Mouse (Mus musculus) heart, postnatal 10 days (tissue): ENCODE data around the gene Exosc3. TPM values are rescaled to one million over a fixed set of nuclear protein-coding genes. Genes with fewer than 3 reads are reported as not detected.

Source experiments
- DNase-seq, 2 experiments: peaks; one replicate each; pipeline ENCODE4 v3.0.0; 2021
- intact Hi-C: fragments of 180-260 bp; cut with DNase I; formaldehyde crosslinking; loops from one replicate; pipeline ENCODE4 v1.15.1; 2025
- total RNA-seq, 2 experiments: library from RNA; stranded (reverse); gene quantifications; 2 replicates each; pipeline ENCODE4 v1.2.3; 2021

Exosc3 gene
- total RNA-seq, 2 experiments from 2014 or later, result 11.2 to 16.9 TPM

GRCm38 (mm10) chr4:45287906-45288305 lies 54.6 kb downstream of the Exosc3 start:
- DNase-seq, result no peak
- intact Hi-C loops, result loop anchor here (5.0 kb wide), 2 partner anchors 529 to 569 kb away; no protein-coding TSS in a partner anchor

GRCm38 (mm10) chr4:45286318-45286717 lies 56.2 kb downstream of the Exosc3 start:
- intact Hi-C loops, result loop anchor here (5.0 kb wide), 2 partner anchors 531 to 571 kb away; no protein-coding TSS in a partner anchor
- DNase-seq, result peak in 1 of 2 experiments; percentile 21

- intact Hi-C loops, result loop anchor here (1.0 to 5.0 kb wide), 5 partner anchors 117 to 492 kb away; partner anchors contain the start of gene Tomm5
- DNase-seq, result peak; percentile 79 to 85
Measured at GRCm38 (mm10) chr4:45279981-45280548, 62.5 kb downstream of the Exosc3 start.

GRCm38 (mm10) chr4:45279292-45279691 lies 63.2 kb downstream of the Exosc3 start:
- intact Hi-C loops, result no loop called here
- no peak for DNase-seq

- intact Hi-C loops, result no loop called here
- no peak for DNase-seq
Measured at GRCm38 (mm10) chr4:45275770-45276169, 66.8 kb downstream of the Exosc3 start.

GRCm38 (mm10) chr4:45271041-45271452 lies 71.5 kb downstream of the Exosc3 start:
- peak in 1 of 2 experiments; percentile 14 for DNase-seq
- intact Hi-C loops, result no loop called here

- no peak for DNase-seq
- intact Hi-C loops, result no loop called here
Measured at GRCm38 (mm10) chr4:45267883-45268282, 74.6 kb downstream of the Exosc3 start.

Other genes with a start within 250 kb of the Exosc3 start
- 100 to 1,000 TPM; 156 to 172 TPM for gene Tomm5, start 234.6 kb downstream of the Exosc3 start, total RNA-seq
- under 1 TPM; 0.42 to 0.69 TPM for gene Frmpd1, start 157.9 kb downstream of the Exosc3 start, total RNA-seq
- gene Trmt10b, start 45.6 kb downstream of the Exosc3 start, total RNA-seq, result 1 to 10 TPM; 4.9 to 6.1 TPM
- 10 to 100 TPM; 19.8 to 21.0 TPM for gene Dcaf10, start 631 bp downstream of the Exosc3 start, total RNA-seq
- 100 to 1,000 TPM; 132 to 179 TPM for gene Slc25a51, start 66.0 kb upstream of the Exosc3 start, total RNA-seq
- gene Shb, start 189.7 kb upstream of the Exosc3 start, total RNA-seq, result 10 to 100 TPM; 67.9 to 71.6 TPM